Mouse (Mus musculus) right cerebral cortex, postnatal 36 days (tissue): ENCODE results near the gene Pspc1.

Source experiments
- DNase-seq, 2 experiments: peaks; one replicate each; pipeline ENCODE4 v3.0.0; 2022; ENCODE audit warnings: low spot score in 2 of 2, mixed read lengths in 1 of 2

Gene Pspc1

DNA sequence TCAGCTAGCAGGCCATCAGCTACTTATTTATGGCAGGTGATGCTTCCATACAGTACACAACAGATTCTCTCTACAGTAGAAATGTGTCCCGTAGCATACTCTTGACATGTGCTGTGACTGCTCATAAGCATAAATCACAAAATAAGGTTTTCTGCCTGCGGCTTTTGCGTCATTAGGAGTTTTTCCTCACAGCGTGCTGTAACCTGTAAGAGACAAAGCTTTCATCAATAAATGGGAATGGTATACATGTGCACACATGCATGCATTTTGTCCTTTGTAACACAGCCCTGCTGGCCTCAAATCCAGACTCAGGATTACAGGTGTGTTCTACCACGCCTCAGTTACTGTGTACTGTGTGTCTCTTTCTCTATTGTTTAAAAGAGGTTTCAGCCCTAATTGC lies 80.3 kb downstream of the Pspc1 start:
- DNase-seq, result no peak

DNA sequence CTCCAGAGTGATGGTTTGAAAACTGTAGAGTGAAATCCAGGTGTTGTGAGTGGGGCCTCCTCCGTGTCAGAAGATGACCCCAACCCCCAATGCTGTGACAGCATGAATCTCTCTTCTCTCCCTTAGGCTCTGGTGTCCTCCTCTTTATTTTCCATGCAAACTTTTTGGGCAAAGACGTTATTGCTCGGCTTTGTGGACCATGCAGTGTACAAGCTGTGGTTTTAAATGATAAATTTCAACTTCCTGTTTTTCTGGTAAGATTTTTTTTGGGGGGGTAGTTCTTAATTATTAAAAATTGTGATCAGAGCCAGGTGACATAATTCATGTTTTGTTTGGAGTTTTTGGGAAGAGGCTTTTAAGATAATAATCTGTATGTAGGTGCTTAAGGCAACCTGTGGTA lies 82.6 kb downstream of the Pspc1 start:
- no peak for DNase-seq

DNA sequence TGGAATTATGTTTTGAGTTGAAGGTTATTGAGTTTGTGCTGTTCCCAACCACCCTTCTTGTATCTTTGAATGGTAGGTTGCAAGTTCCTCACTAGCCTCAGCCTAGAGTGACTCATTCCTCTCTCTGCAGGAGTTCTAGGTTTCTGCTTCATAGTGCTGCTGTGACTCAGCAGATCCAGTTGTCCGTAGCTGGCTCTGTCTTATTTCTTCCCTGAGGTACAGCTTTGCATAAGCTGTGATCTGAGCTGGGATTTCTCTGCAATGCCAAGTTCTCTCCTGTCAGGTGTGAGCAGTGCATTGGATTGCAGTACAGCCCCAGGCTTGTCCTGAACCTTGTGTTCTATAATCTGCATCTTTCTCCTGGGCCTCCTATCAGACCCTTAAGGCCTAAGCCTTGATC lies 88.3 kb downstream of the Pspc1 start:
- DNase-seq, result no peak

DNA sequence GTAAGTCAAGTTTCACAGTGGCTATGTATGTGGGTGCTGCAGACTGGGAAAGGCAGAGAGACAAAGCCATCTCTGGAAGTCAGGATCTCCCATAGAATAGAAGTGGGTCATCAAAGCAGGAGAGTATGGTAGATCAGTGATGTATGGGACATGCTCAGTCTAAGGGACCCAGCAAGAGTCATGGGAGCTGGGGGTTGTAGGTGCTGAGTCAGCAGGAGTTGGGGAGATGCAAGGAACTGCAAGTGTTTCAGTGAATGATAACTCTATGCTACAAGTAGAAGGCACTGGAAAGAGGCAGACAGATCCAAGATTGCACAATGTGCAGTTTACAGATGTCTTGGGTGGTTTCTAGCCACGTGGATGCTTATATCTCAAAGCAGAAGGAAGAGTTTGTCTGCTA lies 89.0 kb downstream of the Pspc1 start:
- DNase-seq, result no peak

DNA sequence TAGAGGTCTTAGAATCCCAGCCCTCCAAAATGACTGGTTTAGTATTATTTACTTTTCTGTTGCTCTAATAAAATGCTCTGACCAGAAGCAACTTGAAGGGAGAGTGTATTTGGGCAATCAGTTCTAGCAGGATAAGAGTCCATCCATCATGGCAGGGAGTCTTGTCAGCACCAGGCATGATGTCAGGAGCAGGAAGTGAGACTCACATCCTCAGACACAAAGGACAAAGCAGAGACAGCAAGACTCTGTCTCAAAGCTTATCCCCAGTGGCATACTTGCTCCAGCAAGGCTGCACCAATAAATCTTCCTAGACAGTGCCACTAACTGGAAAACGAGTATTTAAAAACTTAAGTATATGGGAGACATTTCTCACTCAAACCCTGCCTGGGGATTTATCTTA lies 92.7 kb downstream of the Pspc1 start:
- DNase-seq, result no peak
